Mouse (Mus musculus): ENCODE results near the gene Adtrp. TPM values are rescaled to one million over a fixed set of nuclear protein-coding genes. Genes with fewer than 3 reads are reported as not detected.
A peak's percentile ranks its signal among the peaks of the same experiment; 100 is the strongest.

Adtrp gene
- polyA plus RNA-seq, 1 experiment from 2014 or later = 42.3 TPM

GRCm38 (mm10) chr13:41784889-41785701 lies 62.4 kb downstream of the Adtrp start:
- TF ChIP-seq CTCF (IDR thresholded peaks at IDR 0.05; ENCODE audit: low read depth) (no peak), EP300 (optimal IDR thresholded peaks at IDR 0.05) (no peak)
- Histone ChIP-seq H3K4me1 (replicated peaks; ENCODE audit: control insufficient read depth, insufficient read depth) (no peaks in the 10 kb centered on the region), H3K27me3 (ENCODE audit: control insufficient read depth, insufficient read depth, low read length) (no peaks in the 10 kb centered on the region), H3K9ac (ENCODE audit: low read length) (no peak overlapping the region), H3K4me3 (ENCODE audit: low read depth, low read length) (no peak overlapping the region), H3K9me3 (ENCODE audit: control insufficient read depth, low read length) (no peaks in the 10 kb centered on the region), H3K36me3 (ENCODE audit: control insufficient read depth, insufficient read depth, low read length) (no peaks in the 10 kb centered on the region), H3K4me2 (replicated peaks; ENCODE audit: low read depth) (no peak overlapping the region), H3K27ac (replicated peaks) (no peak overlapping the region)
- ATAC-seq (ENCODE audit: low FRiP score, low TSS enrichment) (peak; percentile 91), DNase-seq (ENCODE audit: low spot score) (peak; percentile 71)
- 66% methylated on average over 7 of the region's 7 CpGs for WGBS

- TF ChIP-seq EP300 (optimal IDR thresholded peaks at IDR 0.05) (no peak), CTCF (IDR thresholded peaks at IDR 0.05; ENCODE audit: low read depth) (no peak)
- Histone ChIP-seq H3K9me3 (ENCODE audit: control insufficient read depth, low read length) (no peaks in the 10 kb centered on the region), H3K4me1 (replicated peaks; ENCODE audit: control insufficient read depth, insufficient read depth) (no peaks in the 10 kb centered on the region), H3K27ac (replicated peaks) (no peak overlapping the region), H3K27me3 (ENCODE audit: control insufficient read depth, insufficient read depth, low read length) (no peaks in the 10 kb centered on the region), H3K36me3 (ENCODE audit: control insufficient read depth, insufficient read depth, low read length) (no peaks in the 10 kb centered on the region), H3K4me2 (replicated peaks; ENCODE audit: low read depth) (no peak overlapping the region), H3K9ac (ENCODE audit: low read length) (no peak overlapping the region), H3K4me3 (ENCODE audit: low read depth, low read length) (no peak overlapping the region)
- DNase-seq (ENCODE audit: low spot score) = no peak
- no peak for ATAC-seq (ENCODE audit: low FRiP score, low TSS enrichment)
- WGBS = 68% methylated on average over 4 of the region's 4 CpGs
Measured at GRCm38 (mm10) chr13:41780296-41780695, 67.2 kb downstream of the Adtrp start.

GRCm38 (mm10) chr13:41779603-41780180 lies 67.8 kb downstream of the Adtrp start:
- H3K27ac ChIP-seq (replicated peaks) = no peak overlapping the region
- no peaks in the 10 kb centered on the region for H3K36me3 ChIP-seq (ENCODE audit: control insufficient read depth, insufficient read depth, low read length)
- H3K4me2 ChIP-seq (replicated peaks; ENCODE audit: low read depth) = no peak overlapping the region
- H3K4me1 ChIP-seq (replicated peaks; ENCODE audit: control insufficient read depth, insufficient read depth) = no peaks in the 10 kb centered on the region
- TF ChIP-seq CTCF (IDR thresholded peaks at IDR 0.05; ENCODE audit: low read depth) (no peak), EP300 (optimal IDR thresholded peaks at IDR 0.05) (no peak)
- WGBS = 76% methylated on average over 9 of the region's 9 CpGs
- no peak overlapping the region for H3K4me3 ChIP-seq (ENCODE audit: low read depth, low read length)
- H3K9me3 ChIP-seq (ENCODE audit: control insufficient read depth, low read length) = no peaks in the 10 kb centered on the region
- H3K9ac ChIP-seq (ENCODE audit: low read length) = no peak overlapping the region
- DNase-seq (ENCODE audit: low spot score) (no peak), ATAC-seq (ENCODE audit: low FRiP score, low TSS enrichment) (no peak)
- H3K27me3 ChIP-seq (ENCODE audit: control insufficient read depth, insufficient read depth, low read length) = no peaks in the 10 kb centered on the region

GRCm38 (mm10) chr13:41773812-41774376 lies 73.6 kb downstream of the Adtrp start:
- no peaks in the 10 kb centered on the region for H3K9me3 ChIP-seq (ENCODE audit: control insufficient read depth, low read length)
- H3K36me3 ChIP-seq (ENCODE audit: control insufficient read depth, insufficient read depth, low read length) = no peaks in the 10 kb centered on the region
- no peak for TF ChIP-seq EP300 (optimal IDR thresholded peaks at IDR 0.05)
- TF ChIP-seq CTCF (IDR thresholded peaks at IDR 0.05; ENCODE audit: low read depth) = no peak
- H3K4me3 ChIP-seq (ENCODE audit: low read depth, low read length) = no peak overlapping the region
- no peak overlapping the region for H3K4me2 ChIP-seq (replicated peaks; ENCODE audit: low read depth)
- H3K27ac ChIP-seq (replicated peaks) = no peak overlapping the region
- no peaks in the 10 kb centered on the region for H3K4me1 ChIP-seq (replicated peaks; ENCODE audit: control insufficient read depth, insufficient read depth)
- WGBS = 82% methylated on average over 4 of the region's 4 CpGs
- H3K9ac ChIP-seq (ENCODE audit: low read length) = no peak overlapping the region
- H3K27me3 ChIP-seq (ENCODE audit: control insufficient read depth, insufficient read depth, low read length) = no peaks in the 10 kb centered on the region
- DNase-seq (ENCODE audit: low spot score) (no peak), ATAC-seq (ENCODE audit: low FRiP score, low TSS enrichment) (no peak)

- Histone ChIP-seq H3K9ac (ENCODE audit: low read length) (no peak overlapping the region), H3K4me3 (ENCODE audit: low read depth, low read length) (no peak overlapping the region), H3K27ac (replicated peaks) (no peak overlapping the region), H3K9me3 (ENCODE audit: control insufficient read depth, low read length) (no peaks in the 10 kb centered on the region), H3K4me1 (replicated peaks; ENCODE audit: control insufficient read depth, insufficient read depth) (no peaks in the 10 kb centered on the region), H3K4me2 (replicated peaks; ENCODE audit: low read depth) (no peak overlapping the region), H3K36me3 (ENCODE audit: control insufficient read depth, insufficient read depth, low read length) (no peaks in the 10 kb centered on the region), H3K27me3 (ENCODE audit: control insufficient read depth, insufficient read depth, low read length) (no peaks in the 10 kb centered on the region)
- no peak for TF ChIP-seq EP300 (optimal IDR thresholded peaks at IDR 0.05)
- TF ChIP-seq CTCF (IDR thresholded peaks at IDR 0.05; ENCODE audit: low read depth) = no peak
- no peak for ATAC-seq (ENCODE audit: low FRiP score, low TSS enrichment)
- 26% methylated on average over 3 of the region's 3 CpGs for whole genome bisulfite sequencing
- no peak for DNase-seq (ENCODE audit: low spot score)
Measured at GRCm38 (mm10) chr13:41771061-41771460, 76.4 kb downstream of the Adtrp start.

GRCm38 (mm10) chr13:41767941-41768340 lies 79.5 kb downstream of the Adtrp start:
- 89% methylated on average over 4 of the region's 4 CpGs for WGBS
- no peak overlapping the region for H3K9ac ChIP-seq (ENCODE audit: low read length)
- DNase-seq (ENCODE audit: low spot score) = no peak

More at GRCm38 (mm10) chr13:41767941-41768340, 79.5 kb downstream of the Adtrp start:
- Histone ChIP-seq H3K36me3 (ENCODE audit: control insufficient read depth, insufficient read depth, low read length) (no peaks in the 10 kb centered on the region), H3K4me3 (ENCODE audit: low read depth, low read length) (no peak overlapping the region), H3K27ac (replicated peaks) (no peak overlapping the region), H3K4me2 (replicated peaks; ENCODE audit: low read depth) (no peak overlapping the region), H3K4me1 (replicated peaks; ENCODE audit: control insufficient read depth, insufficient read depth) (no peaks in the 10 kb centered on the region), H3K27me3 (ENCODE audit: control insufficient read depth, insufficient read depth, low read length) (no peaks in the 10 kb centered on the region), H3K9me3 (ENCODE audit: control insufficient read depth, low read length) (no peaks in the 10 kb centered on the region)
- no peak for ATAC-seq (ENCODE audit: low FRiP score, low TSS enrichment)
- no peak for TF ChIP-seq CTCF (IDR thresholded peaks at IDR 0.05; ENCODE audit: low read depth)
- TF ChIP-seq EP300 (optimal IDR thresholded peaks at IDR 0.05) = no peak
